Mouse (Mus musculus) cortical plate, adult 2 months (tissue): ENCODE data around the gene Capn8.

Source experiments
- CTCF ChIP-seq: fragments of 200-500 bp; IDR thresholded peaks from 2 replicates; pipeline ENCODE4 v1.5.1; 2011; ENCODE audit warnings: mild to moderate bottlenecking, control low read depth, low read length; ENCODE audit not compliant: insufficient read depth; ENCODE audit errors: extremely low read depth
- POLR2A ChIP-seq: fragments of 200-500 bp; IDR thresholded peaks from 2 replicates; pipeline ENCODE4 v1.6.1; 2011; ENCODE audit warnings: mild to moderate bottlenecking, low read length, control low read depth; ENCODE audit not compliant: insufficient read depth; ENCODE audit errors: extremely low read depth

GRCm38 (mm10) chr1:182527921-182528858 lies 36.6 kb upstream of the Capn8 start:
- TF ChIP-seq POLR2A, result no peak
- TF ChIP-seq CTCF, result no peak
